Mouse (Mus musculus) lung, adult 2 months (tissue): ENCODE results near the gene Spint1.

Experiments
- CTCF ChIP-seq: fragments of 200-500 bp; IDR thresholded peaks from 2 replicates; pipeline ENCODE4 v1.5.1; 2011; ENCODE audit warnings: mild to moderate bottlenecking, low read length, control low read depth; ENCODE audit not compliant: insufficient read depth
- POLR2A ChIP-seq: fragments of 200-500 bp; IDR thresholded peaks from 2 replicates; pipeline ENCODE4 v1.6.1; 2011; ENCODE audit warnings: low read depth, mild to moderate bottlenecking, control low read depth, low read length, borderline replicate concordance; ENCODE audit errors: extremely low read depth

GRCm38 (mm10) chr2:119270643-119271331 lies 33.6 kb downstream of the Spint1 start, which contains the start of gene Rhov:
- no peak; the same call in 1 of the 2 replicates for TF ChIP-seq POLR2A
- no peak for TF ChIP-seq CTCF
